Mouse (Mus musculus): ENCODE measurements around the gene Suco. TPM values are rescaled to one million over a fixed set of nuclear protein-coding genes. Genes with fewer than 3 reads are reported as not detected.

Suco gene
- polyA plus RNA-seq, 1 experiment from 2014 or later, result 10.6 TPM

DNA sequence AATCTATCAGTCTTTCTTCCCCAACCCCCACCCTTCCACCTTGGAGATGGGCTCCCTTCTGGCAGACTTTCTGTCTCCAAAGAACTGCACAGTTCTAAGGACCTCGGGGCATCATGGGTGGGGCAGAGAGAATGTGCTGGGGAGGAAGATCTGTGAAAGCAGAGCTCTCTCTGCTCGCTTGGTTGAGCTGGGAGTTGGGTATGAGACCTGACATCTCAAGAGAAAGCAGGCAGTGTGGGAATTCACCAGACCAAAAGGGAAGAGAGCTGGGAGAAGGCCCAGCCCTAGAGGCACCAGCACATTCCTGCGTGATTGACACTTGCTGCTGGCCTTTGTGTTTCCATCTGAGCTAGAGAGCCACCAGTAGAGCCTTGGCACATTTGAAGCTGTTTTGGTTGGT, 39.6 kb upstream of the Suco start:
- H3K4me2 ChIP-seq (ENCODE audit: low read depth, low read length), result no peak overlapping the region
- 61% methylated on average over 3 of the region's 3 CpGs for WGBS
- H3K4me1 ChIP-seq (ENCODE audit: control insufficient read depth, insufficient read depth, low read length), result no peaks in the 10 kb centered on the region
- H3K9me3 ChIP-seq (ENCODE audit: control insufficient read depth, low read length), result no peaks in the 10 kb centered on the region
- no peak overlapping the region for H3K4me3 ChIP-seq (ENCODE audit: low read length)
- H3K27me3 ChIP-seq (replicated peaks; ENCODE audit: control insufficient read depth, insufficient read depth, low read length), result no peaks in the 10 kb centered on the region
- no peak overlapping the region for H3K27ac ChIP-seq (ENCODE audit: low read length)
- no peak overlapping the region for H3K9ac ChIP-seq (ENCODE audit: low read depth, low read length)
- no peaks in the 10 kb centered on the region for H3K36me3 ChIP-seq (ENCODE audit: control insufficient read depth, insufficient read depth, low read length)
- ATAC-seq, result no peak

DNA sequence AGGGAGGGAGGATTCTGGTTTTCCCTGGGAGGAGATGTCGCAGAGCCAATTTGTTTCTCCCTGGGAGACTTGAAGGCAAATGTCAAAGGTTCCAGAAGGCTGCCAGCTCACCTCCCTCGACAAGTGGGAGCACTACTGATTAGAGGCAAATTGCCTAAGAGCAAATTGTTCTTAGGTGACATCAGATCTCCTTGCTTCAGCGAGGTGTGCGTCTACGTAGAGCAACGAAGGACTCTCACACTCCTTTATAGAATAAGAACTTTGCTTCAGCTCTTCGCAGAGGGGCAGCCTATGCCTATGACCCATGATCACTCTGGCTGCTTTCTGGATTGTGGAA, 37.1 kb upstream of the Suco start:
- no peaks in the 10 kb centered on the region for H3K4me1 ChIP-seq (ENCODE audit: control insufficient read depth, insufficient read depth, low read length)
- no peak overlapping the region for H3K4me3 ChIP-seq (ENCODE audit: low read length)
- H3K27me3 ChIP-seq (replicated peaks; ENCODE audit: control insufficient read depth, insufficient read depth, low read length), result no peaks in the 10 kb centered on the region
- no peak overlapping the region for H3K9ac ChIP-seq (ENCODE audit: low read depth, low read length)
- peak; percentile 62 for ATAC-seq
- H3K27ac ChIP-seq (ENCODE audit: low read length), result no peak overlapping the region
- WGBS, result 53% methylated on average over 7 of the region's 7 CpGs
- H3K4me2 ChIP-seq (ENCODE audit: low read depth, low read length), result no peak overlapping the region
- no peaks in the 10 kb centered on the region for H3K36me3 ChIP-seq (ENCODE audit: control insufficient read depth, insufficient read depth, low read length)
- no peaks in the 10 kb centered on the region for H3K9me3 ChIP-seq (ENCODE audit: control insufficient read depth, low read length)

DNA sequence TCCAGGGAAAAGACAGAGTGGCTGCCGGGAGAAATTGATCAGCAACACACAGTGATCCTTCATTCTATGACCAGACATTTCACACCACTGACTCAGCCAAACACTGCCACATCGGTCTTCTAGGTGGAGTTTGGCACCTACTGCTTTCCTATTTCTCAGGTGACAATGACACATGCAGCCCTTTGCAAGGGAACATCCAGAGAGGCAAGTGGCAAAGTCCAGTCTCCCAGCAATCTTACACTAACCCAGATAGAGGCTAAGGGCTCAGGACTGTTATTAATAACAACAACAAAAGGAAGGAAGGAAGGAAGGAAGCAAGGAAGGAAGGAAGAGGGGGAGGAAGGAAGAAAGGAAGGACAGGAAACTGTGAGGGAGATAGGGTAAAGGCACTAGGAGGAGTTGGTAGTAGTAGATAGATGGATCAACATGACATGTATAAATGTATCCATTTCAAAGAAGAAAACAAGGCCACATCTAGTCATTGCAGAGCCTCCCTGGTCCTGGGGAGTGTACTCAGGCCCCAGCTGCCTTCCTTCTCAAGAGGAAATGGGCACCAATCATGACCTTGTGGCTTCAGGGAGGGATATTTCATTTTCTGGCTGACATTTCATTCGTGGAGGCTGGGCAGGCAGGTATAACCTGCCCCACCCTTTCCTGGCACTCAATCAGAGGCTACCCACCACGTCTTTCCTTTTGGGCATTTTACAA, 36.6 kb upstream of the Suco start:
- peak overlapping the region; percentile 35; the same call in 1 of the 2 replicates for H3K27ac ChIP-seq (ENCODE audit: low read length)
- no peak overlapping the region for H3K4me2 ChIP-seq (ENCODE audit: low read depth, low read length)
- H3K27me3 ChIP-seq (replicated peaks; ENCODE audit: control insufficient read depth, insufficient read depth, low read length), result no peaks in the 10 kb centered on the region
- 55% methylated on average over 4 of the region's 4 CpGs for WGBS
- H3K36me3 ChIP-seq (ENCODE audit: control insufficient read depth, insufficient read depth, low read length), result no peaks in the 10 kb centered on the region
- no peaks in the 10 kb centered on the region for H3K9me3 ChIP-seq (ENCODE audit: control insufficient read depth, low read length)
- no peak overlapping the region for H3K4me3 ChIP-seq (ENCODE audit: low read length)
- ATAC-seq, result peak; percentile 69
- no peak overlapping the region for H3K9ac ChIP-seq (ENCODE audit: low read depth, low read length)
- H3K4me1 ChIP-seq (ENCODE audit: control insufficient read depth, insufficient read depth, low read length), result no peaks in the 10 kb centered on the region; the same call in 1 of the 2 replicates

DNA sequence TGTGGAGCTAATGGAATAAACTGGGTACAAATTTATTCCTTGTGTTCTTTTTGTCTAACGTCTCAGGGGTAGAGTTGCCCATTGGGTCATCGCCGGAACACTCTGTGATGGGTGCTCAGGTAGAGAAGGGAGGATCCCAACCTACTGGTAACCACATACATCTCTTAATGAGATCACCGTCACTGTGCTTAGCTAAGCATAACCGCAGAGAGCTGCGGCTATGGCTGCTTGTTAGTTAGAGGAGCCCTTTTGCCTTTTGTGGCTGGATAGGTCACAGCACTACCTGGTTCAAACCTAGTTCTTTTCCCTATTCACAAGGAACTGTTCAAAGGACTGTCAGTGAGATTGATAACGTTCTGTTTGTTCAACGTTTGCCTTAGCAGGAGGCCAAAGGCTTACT, 32.6 kb upstream of the Suco start:
- Histone ChIP-seq H3K27me3 (replicated peaks; ENCODE audit: control insufficient read depth, insufficient read depth, low read length) (no peaks in the 10 kb centered on the region), H3K4me3 (ENCODE audit: low read length) (no peak overlapping the region), H3K9me3 (ENCODE audit: control insufficient read depth, low read length) (no peaks in the 10 kb centered on the region), H3K4me2 (ENCODE audit: low read depth, low read length) (no peak overlapping the region), H3K9ac (ENCODE audit: low read depth, low read length) (no peak overlapping the region), H3K27ac (ENCODE audit: low read length) (no peak overlapping the region), H3K4me1 (ENCODE audit: control insufficient read depth, insufficient read depth, low read length) (no peaks in the 10 kb centered on the region; the same call in 1 of the 2 replicates), H3K36me3 (ENCODE audit: control insufficient read depth, insufficient read depth, low read length) (no peaks in the 10 kb centered on the region)
- ATAC-seq, result no peak
- 81% methylated on average over 8 of the region's 8 CpGs for WGBS

DNA sequence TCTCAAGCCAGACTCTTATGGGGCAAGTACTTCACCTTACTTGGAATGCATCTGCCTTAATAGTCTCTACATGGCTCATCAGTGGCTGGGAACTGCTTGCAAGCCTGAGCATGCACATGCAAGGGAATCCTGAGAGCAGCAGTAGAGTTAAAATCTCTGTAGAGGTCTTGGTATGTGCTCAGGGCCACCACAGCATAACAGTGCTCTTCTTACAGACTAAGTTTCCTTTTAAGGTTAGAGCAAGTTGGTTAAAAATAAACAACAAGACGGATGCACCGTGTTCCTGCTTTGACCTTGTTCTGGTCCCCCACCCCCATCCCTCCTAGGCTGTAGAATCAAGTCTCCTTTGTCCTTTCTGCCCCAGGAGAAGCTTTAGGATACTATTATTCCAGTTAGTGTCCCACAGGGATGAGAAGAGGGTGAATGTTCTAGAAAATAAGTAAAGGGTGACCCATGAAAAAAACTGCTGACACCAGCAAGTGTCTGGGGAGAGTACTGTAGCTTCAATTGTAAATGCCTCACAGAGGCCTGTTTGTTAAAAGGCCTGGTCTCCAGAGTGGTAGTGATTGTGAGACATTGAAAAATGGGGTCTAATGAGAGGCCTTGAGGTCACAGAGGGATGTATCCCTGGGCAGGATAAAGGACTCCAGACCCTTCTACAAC, 31.4 kb upstream of the Suco start:
- Histone ChIP-seq H3K36me3 (ENCODE audit: control insufficient read depth, insufficient read depth, low read length) (no peaks in the 10 kb centered on the region), H3K4me2 (ENCODE audit: low read depth, low read length) (no peak overlapping the region), H3K4me1 (ENCODE audit: control insufficient read depth, insufficient read depth, low read length) (no peaks in the 10 kb centered on the region; the same call in 1 of the 2 replicates), H3K4me3 (ENCODE audit: low read length) (no peak overlapping the region), H3K9me3 (ENCODE audit: control insufficient read depth, low read length) (no peaks in the 10 kb centered on the region), H3K27me3 (replicated peaks; ENCODE audit: control insufficient read depth, insufficient read depth, low read length) (no peaks in the 10 kb centered on the region), H3K27ac (ENCODE audit: low read length) (peak overlapping the region; percentile 37), H3K9ac (ENCODE audit: low read depth, low read length) (no peak overlapping the region)
- 16% methylated on average over 2 of the region's 2 CpGs for WGBS
- ATAC-seq, result peak; percentile 59

DNA sequence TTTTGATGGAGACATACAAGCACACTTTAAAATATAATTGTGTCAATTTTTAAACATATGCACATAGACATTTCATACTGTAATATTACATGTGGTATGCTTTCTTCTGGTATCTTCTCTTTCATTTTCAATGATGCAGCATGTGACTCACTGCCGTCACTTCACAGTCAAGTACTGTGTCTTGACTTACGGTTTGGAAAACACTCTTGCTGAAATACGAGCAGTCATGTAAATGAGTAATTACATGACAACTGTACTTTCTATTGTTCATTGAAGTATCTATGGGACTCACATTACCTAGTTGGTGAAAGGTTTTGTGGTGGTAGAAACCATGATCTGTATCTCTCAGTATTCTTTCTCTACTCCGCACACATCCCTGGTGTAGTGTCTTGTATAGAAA, 30.6 kb upstream of the Suco start:
- H3K4me3 ChIP-seq (ENCODE audit: low read length), result no peak overlapping the region
- H3K9ac ChIP-seq (ENCODE audit: low read depth, low read length), result no peak overlapping the region
- H3K4me1 ChIP-seq (ENCODE audit: control insufficient read depth, insufficient read depth, low read length), result no peaks in the 10 kb centered on the region; the same call in 1 of the 2 replicates
- H3K27me3 ChIP-seq (replicated peaks; ENCODE audit: control insufficient read depth, insufficient read depth, low read length), result no peaks in the 10 kb centered on the region
- no peak for ATAC-seq
- 88% methylated on average over 4 of the region's 4 CpGs for WGBS
- H3K9me3 ChIP-seq (ENCODE audit: control insufficient read depth, low read length), result no peaks in the 10 kb centered on the region
- no peak overlapping the region for H3K27ac ChIP-seq (ENCODE audit: low read length)
- no peaks in the 10 kb centered on the region for H3K36me3 ChIP-seq (ENCODE audit: control insufficient read depth, insufficient read depth, low read length)
- no peak overlapping the region for H3K4me2 ChIP-seq (ENCODE audit: low read depth, low read length)

DNA sequence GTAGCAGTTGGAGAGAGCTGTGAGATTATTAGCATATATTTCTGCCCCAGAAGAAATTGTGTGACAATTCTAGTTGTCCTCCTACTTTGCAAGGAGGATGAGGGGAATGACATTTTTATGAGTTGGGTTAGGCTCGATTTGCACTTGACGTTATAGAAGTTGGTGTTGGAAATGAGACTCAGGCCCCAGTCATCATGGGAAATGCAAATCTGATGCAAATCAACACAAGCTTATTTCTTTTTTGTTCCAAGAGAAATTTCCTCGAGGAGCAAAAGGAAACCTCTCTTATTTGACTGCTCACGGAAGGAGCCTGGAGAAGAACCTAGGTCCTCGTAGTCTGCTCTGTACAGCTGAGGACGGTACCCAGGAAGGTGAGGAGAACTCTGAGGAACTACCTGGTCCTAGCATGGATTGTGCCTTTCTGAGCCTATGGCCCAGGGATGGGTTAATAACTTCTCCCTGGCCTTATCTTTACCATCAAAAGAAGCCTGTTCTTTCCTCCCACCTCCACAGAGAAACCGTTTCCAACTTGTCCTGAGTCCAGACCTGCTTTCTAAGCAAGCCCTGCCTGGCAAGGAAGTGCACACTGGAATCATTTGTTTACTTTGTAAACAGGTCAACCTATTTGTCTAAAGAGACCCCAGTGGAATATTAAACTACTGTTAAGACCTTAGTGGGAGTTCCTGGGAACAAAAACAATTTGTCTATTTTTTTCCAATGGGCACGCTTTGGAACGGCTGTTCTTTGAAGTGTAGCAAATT, 26.4 kb upstream of the Suco start:
- ATAC-seq, result no peak
- H3K27me3 ChIP-seq (replicated peaks; ENCODE audit: control insufficient read depth, insufficient read depth, low read length), result no peaks in the 10 kb centered on the region
- H3K4me2 ChIP-seq (ENCODE audit: low read depth, low read length), result no peak overlapping the region
- no peaks in the 10 kb centered on the region for H3K36me3 ChIP-seq (ENCODE audit: control insufficient read depth, insufficient read depth, low read length)
- WGBS, result 58% methylated on average over 9 of the region's 9 CpGs
- H3K4me3 ChIP-seq (ENCODE audit: low read length), result no peak overlapping the region
- H3K9me3 ChIP-seq (ENCODE audit: control insufficient read depth, low read length), result no peaks in the 10 kb centered on the region
- H3K9ac ChIP-seq (ENCODE audit: low read depth, low read length), result no peak overlapping the region
- H3K27ac ChIP-seq (ENCODE audit: low read length), result no peak overlapping the region
- no peaks in the 10 kb centered on the region for H3K4me1 ChIP-seq (ENCODE audit: control insufficient read depth, insufficient read depth, low read length)

DNA sequence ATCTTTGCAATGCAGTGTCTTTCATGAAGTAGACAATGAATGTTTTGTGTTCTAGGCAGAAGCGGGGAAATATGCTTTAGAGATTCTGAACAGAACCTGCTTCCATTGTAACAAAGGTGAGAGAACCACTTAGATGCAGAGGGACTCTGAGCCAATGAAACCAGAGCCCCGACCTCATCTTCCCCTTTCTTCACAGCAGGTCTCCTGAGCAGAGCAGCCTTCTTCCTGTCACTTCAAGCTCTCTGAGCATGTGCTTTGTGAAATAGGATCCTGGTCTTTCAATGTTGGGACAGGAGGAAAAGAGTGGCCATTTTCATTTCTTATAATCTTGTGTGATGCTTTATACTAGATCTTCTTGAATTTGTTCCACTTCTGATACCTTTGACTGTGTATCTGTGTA, 23.6 kb upstream of the Suco start:
- Histone ChIP-seq H3K27ac (ENCODE audit: low read length) (no peak overlapping the region), H3K4me1 (ENCODE audit: control insufficient read depth, insufficient read depth, low read length) (no peaks in the 10 kb centered on the region), H3K4me3 (ENCODE audit: low read length) (no peak overlapping the region), H3K9me3 (ENCODE audit: control insufficient read depth, low read length) (no peaks in the 10 kb centered on the region), H3K4me2 (ENCODE audit: low read depth, low read length) (no peak overlapping the region), H3K9ac (ENCODE audit: low read depth, low read length) (no peak overlapping the region), H3K36me3 (ENCODE audit: control insufficient read depth, insufficient read depth, low read length) (no peaks in the 10 kb centered on the region), H3K27me3 (replicated peaks; ENCODE audit: control insufficient read depth, insufficient read depth, low read length) (no peaks in the 10 kb centered on the region)
- 49% methylated on average over 2 of the region's 2 CpGs for WGBS
- ATAC-seq, result no peak

DNA sequence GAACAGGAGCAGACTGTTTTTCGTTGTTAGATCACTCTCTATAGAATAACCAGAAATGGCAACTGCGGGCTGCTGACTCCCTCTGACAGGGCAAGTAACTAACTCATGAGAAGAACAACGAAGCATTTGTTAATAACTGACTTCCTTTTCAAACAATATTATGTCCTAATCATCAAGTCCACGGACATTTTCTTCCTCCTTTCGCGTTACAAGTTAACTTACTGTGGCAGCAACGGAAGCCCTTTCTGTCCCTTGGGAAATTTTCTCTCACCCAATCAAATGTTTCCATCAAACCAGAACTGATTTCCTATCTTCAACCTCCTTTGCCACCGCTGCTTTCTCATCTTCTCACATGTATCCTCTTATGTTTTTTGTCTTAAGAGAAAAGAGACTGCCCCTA, 20.8 kb upstream of the Suco start:
- 70% methylated on average over 8 of the region's 8 CpGs for WGBS
- Histone ChIP-seq H3K36me3 (ENCODE audit: control insufficient read depth, insufficient read depth, low read length) (no peaks in the 10 kb centered on the region), H3K27ac (ENCODE audit: low read length) (no peak overlapping the region), H3K4me2 (ENCODE audit: low read depth, low read length) (no peak overlapping the region), H3K9ac (ENCODE audit: low read depth, low read length) (no peak overlapping the region), H3K4me1 (ENCODE audit: control insufficient read depth, insufficient read depth, low read length) (no peaks in the 10 kb centered on the region), H3K27me3 (replicated peaks; ENCODE audit: control insufficient read depth, insufficient read depth, low read length) (no peaks in the 10 kb centered on the region), H3K4me3 (ENCODE audit: low read length) (no peak overlapping the region), H3K9me3 (ENCODE audit: control insufficient read depth, low read length) (no peaks in the 10 kb centered on the region)
- no peak for ATAC-seq
